Mouse (Mus musculus) heart, adult 2 months (tissue): ENCODE measurements around the gene Hist2h3b.

Source experiments
- CTCF ChIP-seq: fragments of 200-600 bp; IDR thresholded peaks from 2 replicates; pipeline ENCODE4 v1.8.1; 2022; ENCODE audit warnings: antibody characterized with exemption, mild to moderate bottlenecking, moderate library complexity
- EP300 ChIP-seq: fragments of 200-500 bp; IDR thresholded peaks from 2 replicates; pipeline ENCODE4 v1.6.1; 2011; ENCODE audit warnings: low read depth, low read length, control low read depth; ENCODE audit not compliant: insufficient read depth
- POLR2A ChIP-seq: fragments of 200-500 bp; IDR thresholded peaks from 2 replicates; pipeline ENCODE4 v1.6.1; 2011; ENCODE audit warnings: mild to moderate bottlenecking, low read depth, low read length, control low read depth; ENCODE audit not compliant: insufficient read depth

- TF ChIP-seq CTCF = no peak
- TF ChIP-seq EP300 = no peak
- no peak for TF ChIP-seq POLR2A
These were observed 20.1 kb upstream of the Hist2h3b start for GRCm38 (mm10) chr3:96248141-96249033.
